Mouse (Mus musculus): Measurements from ENCODE around the gene Klhl3. TPM values are rescaled to one million over a fixed set of nuclear protein-coding genes. Genes with fewer than 3 reads are reported as not detected.
A peak's percentile ranks its signal among the peaks of the same experiment; 100 is the strongest.
"Not testable (repeated sequence)": the region's sequence is repeated elsewhere in the genome, so short reads cannot be mapped to it uniquely, and the experiment has no call there.

Gene Klhl3
- total RNA-seq (2014; fragmentation: Nextera tagmentation) (0.07 TPM in 1 of 2 replicates, not detected in the other), total RNA-seq (2017) (0.38 TPM in 1 of 2 replicates, not detected in the other)

DNA sequence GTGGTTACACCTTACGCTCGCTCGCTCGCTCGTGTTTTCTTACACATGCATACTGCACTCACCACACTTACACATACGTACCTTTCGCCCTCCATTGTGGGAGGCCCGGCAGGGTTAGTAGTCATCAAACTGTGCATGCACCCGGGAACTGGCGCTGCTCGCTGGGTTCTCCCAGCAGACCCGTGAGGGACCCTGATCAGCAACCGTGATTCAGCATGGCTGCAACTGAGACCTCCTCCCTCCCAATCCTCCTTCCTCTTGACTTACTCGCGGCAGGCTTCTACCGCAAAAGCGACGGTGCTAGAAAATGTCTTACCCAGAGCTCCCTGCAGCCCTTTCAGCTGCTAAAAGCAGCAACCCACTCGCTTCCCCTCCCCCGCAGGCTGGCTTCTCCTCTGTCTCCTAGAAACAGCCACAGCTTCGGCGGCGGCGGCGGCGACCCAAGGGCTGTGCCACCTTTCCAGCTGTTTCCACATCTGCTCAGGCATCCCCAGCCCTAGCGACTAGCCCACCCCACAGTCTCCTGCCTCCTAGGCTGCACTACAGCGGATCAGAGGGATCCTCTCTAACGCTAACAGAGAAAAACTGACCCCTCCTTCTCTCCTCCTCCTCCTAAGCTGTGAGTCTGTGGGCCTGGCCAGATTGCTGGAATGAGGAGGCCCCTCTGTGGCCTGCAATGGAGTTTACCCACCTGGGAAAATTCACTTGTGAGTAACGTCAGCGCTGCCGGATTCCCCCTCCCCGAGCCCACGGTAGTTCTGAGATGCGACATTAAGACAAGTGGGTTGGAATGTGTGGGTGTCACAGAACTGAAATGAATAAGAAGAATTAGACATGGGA is at the start of gene Klhl3:
Klhl3 (minus strand) TSS at position 532 of the 840 bp plus-strand sequence.
- ATAC-seq (replicated peaks; ENCODE audit: low FRiP score, low TSS enrichment, poor library complexity, severe bottlenecking), result peak; percentile 24; the same call in 1 of the 2 replicates

DNA sequence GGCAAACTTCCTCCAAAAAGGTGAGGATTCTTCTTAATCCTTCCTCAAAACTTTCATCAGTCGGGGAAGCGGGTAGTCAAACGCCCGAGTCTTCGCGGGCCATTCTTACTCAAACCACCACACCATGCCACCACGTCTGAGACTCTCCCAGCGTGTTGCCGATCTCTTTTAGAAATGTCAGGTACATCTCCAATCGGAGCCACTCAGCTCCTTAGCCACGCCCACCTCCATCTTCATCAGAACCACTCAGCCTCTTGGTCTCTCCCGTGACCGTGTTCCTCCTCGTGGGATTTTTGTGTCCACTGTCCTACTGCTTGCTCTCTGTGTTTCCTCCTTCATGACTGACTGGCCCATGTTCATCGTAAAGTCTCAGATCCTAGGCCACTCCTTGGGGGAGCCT is 47.4 kb upstream of the Klhl3 start:
- ATAC-seq (replicated peaks; ENCODE audit: low FRiP score, low TSS enrichment, poor library complexity, severe bottlenecking), result no peak

DNA sequence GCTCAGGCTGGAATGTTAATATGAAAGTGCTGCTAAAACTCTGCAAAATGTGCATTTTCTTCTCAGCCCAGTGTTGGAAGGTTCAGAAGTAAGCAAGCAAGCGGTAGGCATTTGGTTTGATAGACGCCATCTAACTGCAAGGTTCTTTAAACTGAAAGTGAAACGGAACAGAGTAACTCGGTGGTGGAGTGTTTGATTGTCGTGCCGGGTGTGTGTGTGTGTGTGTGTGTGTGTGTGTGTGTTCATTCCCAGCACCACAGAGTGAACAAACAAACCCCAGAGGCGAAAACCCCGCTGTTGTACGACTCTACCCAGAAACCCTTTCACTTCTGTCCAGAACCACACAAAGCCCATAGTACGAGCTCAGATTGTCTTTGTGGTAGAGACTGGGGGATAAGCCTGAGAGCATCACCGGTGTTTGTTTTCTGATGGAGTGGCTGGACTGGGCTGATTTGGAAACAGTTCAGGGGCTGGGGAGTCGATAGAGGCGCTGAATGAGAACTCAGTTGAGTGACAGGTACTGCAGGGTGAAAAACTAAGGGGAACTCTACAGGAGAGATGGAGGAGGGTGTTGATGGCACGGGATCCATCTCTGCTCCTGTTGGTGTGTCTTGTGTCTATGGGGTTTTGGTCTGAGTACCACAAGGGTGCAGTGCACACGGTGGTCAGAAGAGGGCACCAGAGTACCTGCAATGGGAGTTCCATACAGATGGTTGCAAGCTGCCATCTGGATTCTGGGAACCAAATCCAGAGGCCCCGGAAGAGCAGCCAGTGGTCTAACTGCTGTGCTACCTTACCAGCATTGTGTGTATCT is 44.9 kb upstream of the Klhl3 start:
- peak; percentile 81 for ATAC-seq (replicated peaks; ENCODE audit: low FRiP score, low TSS enrichment, poor library complexity, severe bottlenecking)

DNA sequence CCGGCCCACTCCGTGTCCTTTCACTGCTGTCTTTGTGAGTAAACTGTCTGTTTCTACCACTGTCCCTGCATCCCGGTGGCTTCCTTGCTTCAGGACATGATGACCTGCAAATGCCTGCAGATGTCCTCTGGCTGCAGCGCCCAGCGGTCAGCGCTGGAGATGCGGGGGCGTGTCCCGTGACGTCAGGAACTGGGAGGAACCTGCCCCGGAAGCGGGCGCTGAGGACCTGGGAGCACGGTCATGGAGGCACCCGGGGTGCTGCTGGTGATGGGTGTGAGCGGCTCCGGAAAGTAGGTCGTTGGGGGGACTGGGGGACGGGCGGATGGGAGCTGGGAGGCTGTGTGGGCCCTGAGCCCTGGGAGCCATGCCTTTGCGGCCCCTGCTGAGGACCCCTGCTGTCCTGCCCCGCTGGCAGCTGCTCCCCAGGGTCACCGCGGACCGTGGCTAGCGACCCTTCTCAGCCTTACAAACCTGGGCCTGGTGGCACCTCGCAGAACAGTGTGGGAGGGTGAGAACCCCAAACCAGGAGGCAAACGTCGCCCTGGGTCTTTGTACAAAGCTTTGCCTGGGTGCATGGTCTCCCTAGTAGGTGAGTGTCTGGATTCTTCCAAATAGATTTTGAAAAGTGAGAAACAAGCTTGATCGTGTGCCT is 44.2 kb upstream of the Klhl3 start, which contains the start of gene Idnk:
Idnk (plus strand) TSS at position 203 of the 652 bp plus-strand sequence.
- ATAC-seq (replicated peaks; ENCODE audit: low FRiP score, low TSS enrichment, poor library complexity, severe bottlenecking), result peak; percentile 84

DNA sequence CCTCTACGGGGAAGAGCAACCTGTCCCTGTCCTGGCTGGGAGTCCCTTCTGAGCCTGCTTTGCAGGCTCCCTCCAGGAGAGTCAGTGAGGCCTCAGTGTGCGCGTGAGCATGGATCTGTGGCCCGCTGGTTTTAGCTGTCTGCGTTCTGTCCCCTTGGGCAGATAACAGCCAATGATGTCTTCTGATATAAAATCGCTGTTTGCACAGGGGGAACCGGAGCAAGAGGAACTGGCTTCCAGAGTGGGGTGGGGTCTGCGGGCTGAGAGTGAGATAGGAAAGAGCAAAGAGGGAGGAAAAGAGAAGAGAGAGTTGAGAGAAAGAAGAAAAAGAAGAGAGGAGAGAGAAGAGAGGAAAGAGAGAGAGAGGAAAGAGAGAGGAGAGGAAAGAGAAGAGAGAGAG is 43.6 kb upstream of the Klhl3 start:
- ATAC-seq (replicated peaks; ENCODE audit: low FRiP score, low TSS enrichment, poor library complexity, severe bottlenecking), result 0 out of 2 replicates have a peak, but pooled peaks have one; percentile 32

DNA sequence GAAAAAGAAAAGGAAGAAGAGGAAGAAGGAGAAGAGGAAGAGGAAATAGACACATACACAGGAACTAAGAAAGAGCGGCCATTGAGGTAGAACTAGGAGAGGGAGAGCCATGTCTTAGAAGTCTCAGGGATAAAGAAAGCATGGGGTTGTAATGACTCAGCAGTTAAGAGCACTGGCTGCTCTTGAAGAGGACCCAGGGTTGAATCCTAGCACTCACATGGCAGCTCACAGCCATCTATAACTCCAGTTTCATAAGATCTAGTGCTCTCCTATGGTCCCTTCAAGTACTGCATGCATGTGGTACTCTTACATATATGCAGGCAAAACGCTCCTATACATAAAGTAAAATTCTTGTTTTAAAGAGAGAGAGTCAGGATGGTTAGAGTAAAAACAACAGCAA is 42.6 kb upstream of the Klhl3 start:
- 0 out of 2 replicates have a peak, but pooled peaks have one; percentile 21 for ATAC-seq (replicated peaks; ENCODE audit: low FRiP score, low TSS enrichment, poor library complexity, severe bottlenecking)

DNA sequence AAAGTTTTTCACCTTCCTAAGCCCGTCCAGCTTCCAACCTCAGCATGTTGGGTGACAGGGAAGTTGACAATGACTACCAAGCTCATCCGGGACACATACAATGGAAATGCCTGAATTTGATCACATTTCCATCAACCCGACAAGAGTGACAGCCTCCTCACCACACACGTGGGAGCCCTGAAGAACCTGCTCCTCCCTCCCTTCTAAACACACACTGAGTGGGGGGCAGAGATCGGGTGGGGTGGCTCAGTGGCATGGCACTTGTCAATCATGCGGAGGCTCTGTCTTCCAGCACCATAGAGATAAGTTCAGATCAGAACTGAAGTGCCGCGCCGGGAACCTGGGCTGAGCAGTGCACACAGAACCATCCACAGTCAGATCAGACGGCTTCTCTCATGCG is 37.0 kb upstream of the Klhl3 start:
- no peak for ATAC-seq (replicated peaks; ENCODE audit: low FRiP score, low TSS enrichment, poor library complexity, severe bottlenecking)

DNA sequence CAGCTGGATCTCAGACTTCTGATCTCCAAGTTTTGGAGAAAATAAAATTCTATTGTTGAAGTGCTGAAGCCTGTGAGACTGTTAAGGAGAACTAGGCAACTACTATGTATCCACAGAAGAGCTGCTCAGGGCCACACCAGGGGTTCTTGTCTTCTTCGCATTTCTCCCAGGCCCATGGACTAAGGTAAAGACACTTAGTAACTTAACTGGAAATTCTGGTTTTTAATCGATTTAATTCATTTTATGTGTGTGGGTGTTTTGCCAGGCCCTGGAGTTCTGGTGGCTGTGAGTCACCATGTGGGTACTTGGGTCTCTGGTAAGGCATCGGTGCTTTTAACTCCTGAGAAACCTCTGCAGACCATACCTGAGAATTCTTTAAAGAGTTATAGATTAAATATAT is 36.2 kb upstream of the Klhl3 start:
- ATAC-seq (replicated peaks; ENCODE audit: low FRiP score, low TSS enrichment, poor library complexity, severe bottlenecking), result no peak

DNA sequence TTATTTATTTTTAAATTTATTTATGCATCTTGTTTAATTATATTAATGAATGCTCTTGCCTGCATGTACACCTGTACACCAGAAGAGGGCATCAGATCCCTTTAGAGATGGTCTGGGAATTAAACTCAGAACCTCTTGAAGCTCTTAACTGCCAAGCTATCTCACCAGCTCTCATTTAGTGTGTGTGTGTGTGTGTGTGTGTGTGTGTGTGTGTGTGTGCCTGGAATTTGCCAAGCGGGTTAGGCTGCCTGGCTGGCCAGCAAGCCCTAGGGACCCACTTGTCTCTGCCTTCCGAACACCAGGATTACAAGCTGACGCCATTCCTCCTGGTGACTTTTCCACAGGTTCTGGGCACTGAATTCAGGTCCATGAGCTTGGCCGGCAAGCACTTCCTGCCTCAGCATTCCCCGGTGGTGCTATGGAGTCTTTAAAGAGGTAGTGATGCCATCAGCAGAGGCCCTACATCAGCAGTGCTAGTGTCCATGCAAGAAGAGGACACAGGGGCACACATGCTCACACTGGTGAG is 35.7 kb upstream of the Klhl3 start:
- ATAC-seq (replicated peaks; ENCODE audit: low FRiP score, low TSS enrichment, poor library complexity, severe bottlenecking), result peak; percentile 68

DNA sequence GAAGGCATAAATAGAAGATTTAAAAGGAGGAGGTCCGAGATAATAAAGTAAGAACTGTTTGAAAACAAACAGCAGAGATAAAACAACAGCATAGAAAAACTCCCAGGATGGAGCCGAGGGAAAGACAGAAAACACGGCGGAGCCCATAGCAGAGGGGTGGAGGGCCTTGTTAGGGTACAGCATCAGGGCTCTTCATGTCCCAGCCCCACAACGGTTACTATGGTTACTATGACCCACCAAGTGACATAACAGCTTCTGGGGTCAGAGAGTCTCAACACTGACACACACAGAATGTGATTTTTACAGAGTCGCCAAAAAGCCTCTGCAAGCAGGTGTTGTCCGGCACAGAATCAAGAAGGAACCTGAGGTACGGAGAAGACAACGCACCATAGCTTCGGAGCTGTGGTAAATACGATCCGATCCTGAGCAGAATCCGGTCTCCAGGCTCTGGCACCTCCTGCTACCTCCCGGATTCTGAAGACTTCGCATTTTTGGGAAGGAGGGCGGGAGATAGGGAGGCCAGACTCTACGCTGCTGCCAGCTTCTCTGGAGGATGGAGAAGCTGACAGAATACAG is 35.0 kb upstream of the Klhl3 start:
- ATAC-seq (replicated peaks; ENCODE audit: low FRiP score, low TSS enrichment, poor library complexity, severe bottlenecking), result peak; percentile 97

DNA sequence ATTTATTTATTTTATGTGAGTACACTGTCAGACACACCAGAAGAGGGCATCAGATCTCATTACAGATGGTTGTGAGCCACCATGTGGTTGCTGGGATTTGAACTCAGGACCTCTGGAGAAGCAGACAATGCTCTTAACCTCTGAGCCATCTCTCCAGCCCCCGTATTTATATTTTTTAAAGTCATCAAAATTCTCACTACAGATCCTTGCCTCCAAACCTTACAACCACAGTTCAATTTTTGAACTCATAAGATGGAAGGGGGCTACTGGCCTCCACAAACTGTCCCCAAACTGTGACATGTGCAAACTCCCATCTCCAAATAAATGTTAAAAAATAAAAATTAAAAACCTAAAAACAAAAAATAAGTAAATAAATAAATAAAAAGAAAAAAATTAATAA is 34.4 kb upstream of the Klhl3 start:
- no peak for ATAC-seq (replicated peaks; ENCODE audit: low FRiP score, low TSS enrichment, poor library complexity, severe bottlenecking)

DNA sequence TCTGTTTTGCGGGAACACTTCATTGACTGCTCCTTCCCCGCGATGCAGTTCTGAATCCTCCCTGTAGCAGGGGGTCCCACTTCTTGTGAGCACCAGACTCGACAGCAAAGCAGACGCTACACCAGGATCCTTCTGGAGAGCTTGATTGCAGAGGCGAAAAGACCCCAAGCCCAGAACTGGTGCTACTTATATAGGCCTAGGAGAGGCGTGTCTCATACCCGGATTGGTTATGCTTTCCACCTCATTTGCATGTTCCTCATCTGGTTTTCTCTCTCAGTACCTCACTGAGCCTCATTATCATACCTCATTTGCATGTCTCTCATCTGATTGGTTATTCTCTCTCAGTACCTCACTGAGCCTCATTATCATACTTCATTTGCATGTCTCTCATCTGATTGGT is 33.2 kb upstream of the Klhl3 start:
- not testable (repeated sequence) for ATAC-seq (replicated peaks; ENCODE audit: low FRiP score, low TSS enrichment, poor library complexity, severe bottlenecking)

DNA sequence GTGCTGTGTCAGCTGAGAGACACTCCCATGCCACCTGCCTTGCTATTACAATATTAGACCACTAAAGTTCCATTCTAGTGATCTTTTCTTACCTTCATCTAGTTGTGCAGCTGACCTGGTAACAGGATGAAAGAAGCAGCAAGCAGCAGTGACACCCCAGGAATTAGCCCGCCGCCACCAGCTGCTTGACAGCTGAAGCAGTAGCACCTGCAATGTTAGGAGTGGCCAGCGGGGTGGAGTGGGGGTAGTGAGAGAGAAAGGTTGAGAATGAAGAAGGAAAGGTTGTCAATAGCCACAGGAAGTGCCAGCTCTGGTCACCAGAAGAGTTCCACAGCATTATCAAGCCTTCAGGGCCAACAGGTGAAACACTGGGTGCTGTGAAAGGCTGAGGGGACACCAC is 18.3 kb upstream of the Klhl3 start:
- ATAC-seq (replicated peaks; ENCODE audit: low FRiP score, low TSS enrichment, poor library complexity, severe bottlenecking), result no peak

DNA sequence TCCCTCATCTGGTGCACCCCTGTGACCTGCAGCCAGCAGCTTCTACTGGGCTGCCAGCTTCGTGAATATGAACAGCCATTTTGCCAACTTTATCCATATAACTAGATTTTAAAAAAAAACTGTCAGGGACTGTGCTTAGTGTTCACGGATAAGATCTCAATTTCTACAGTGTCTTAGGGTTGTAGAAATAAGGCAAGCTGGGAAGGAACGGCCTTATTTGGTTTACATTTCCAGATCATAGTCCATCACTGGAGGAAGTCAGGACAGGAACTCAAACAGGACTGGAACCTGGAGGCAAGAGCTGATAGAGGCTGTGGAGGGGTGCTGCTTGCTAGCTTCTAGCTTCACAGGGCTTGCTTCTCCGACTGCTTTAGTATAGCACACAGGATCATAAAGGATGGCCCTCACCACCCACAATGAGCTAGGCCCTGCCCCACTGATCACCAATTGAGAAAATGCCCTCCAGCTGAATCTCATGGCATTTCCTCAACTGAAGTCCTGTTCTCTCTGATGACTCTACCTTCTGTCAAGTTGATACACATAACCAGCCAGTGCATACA is 16.4 kb upstream of the Klhl3 start:
- ATAC-seq (replicated peaks; ENCODE audit: low FRiP score, low TSS enrichment, poor library complexity, severe bottlenecking), result no peak

DNA sequence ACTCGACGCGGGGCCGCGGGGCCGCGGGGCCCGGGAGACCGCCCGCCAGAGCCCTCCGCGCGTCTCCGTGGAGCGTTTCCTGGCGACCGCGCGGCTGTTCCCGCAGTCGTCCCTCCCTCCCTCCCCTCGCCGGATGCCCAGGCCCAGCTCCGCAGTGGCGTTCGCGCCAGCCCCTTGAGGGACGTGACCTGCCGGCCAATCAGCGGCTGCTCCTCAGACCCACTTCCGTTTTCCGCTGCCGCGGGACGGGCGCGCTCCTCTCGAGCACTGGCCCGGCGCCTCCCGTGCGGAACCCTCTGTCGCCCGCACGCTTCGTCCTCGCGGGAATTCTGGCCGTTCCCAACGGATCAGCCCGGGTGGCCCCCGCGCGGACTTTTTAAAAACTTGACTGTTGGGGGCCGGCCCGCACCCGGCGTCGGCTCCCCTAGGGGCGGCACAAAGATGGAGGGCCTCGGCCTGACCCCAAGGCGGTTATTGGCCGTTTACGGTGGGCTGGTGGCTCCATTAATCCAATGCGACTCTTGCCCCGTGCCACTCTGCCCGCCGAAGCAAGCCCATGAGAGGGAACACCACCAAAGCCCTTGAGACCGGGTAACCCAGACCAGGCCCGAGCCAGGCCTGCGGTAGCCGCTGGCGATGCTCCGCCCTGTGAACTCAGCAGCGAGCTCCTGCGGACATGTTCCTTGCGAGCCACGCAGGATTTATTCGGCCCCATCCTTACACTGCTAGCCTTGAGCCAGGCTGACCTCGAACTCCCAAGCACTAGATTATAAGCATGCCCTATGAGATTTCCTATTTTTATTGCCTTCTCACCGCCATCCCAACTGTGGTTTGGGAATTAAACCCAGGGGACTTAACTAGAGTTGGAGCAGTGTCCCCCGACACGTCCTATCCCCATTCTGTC is 15.6 kb upstream of the Klhl3 start:
- peak; percentile 85 for ATAC-seq (replicated peaks; ENCODE audit: low FRiP score, low TSS enrichment, poor library complexity, severe bottlenecking)

DNA sequence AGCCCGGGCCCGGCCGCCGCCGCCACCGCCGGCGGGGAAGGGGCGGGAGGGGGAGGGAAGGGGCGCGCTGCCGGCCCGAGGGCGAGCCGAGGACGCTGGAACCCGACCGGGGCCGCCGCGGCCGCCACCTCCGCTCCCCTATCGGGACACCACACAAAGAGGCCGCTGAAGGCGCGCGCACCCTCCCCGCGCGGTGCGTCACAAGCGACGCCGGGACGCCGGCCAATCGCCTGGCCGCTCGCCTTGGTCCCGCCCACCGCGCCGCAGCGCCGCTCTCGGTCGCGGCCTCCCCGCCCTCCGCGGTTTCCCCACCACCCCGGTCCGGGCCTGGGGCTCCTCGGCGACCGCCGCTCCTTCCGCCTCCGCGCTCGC is 15.0 kb upstream of the Klhl3 start, which contains the start of gene Hnrnpa0:
Hnrnpa0 (minus strand) TSS at position 161 of the 372 bp plus-strand sequence.
- peak; percentile 58 for ATAC-seq (replicated peaks; ENCODE audit: low FRiP score, low TSS enrichment, poor library complexity, severe bottlenecking)

DNA sequence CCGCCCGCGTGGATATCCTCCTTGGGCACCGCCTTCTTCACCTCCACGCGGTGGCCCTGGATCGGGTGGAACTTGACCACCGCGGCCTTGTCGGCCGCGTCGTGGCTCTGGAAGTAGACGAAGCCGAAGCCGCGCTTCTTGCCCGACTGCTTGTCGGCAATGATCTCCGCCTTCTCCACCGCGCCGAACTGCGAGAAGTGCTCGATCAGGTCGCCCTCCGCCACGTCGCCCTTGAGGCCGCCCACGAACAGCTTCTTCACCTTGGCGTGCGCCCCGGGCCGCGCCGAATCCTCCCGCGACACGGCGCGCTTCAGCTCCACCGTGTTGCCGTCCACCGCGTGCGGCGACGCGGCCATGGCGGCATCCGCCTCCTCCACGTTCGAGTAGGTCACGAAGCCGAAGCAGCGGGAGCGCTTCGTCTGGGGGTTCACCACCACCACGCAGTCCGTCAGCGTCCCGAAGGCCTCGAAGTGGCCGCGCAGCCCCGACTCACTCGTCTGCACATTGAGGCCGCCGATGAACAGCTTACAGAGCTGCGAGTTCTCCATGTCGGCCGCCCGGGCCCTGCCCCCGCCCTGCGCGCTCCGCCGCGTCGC is 14.5 kb upstream of the Klhl3 start:
- ATAC-seq (replicated peaks; ENCODE audit: low FRiP score, low TSS enrichment, poor library complexity, severe bottlenecking), result no peak

Measured in megakaryocyte-erythroid progenitor cell, adult 5-6 weeks (primary cell).